Mouse (Mus musculus) G1E (cell line): ENCODE measurements around the gene Nlrx1.

Experiments
- CTCF ChIP-seq: IDR thresholded peaks from 2 replicates; pipeline ENCODE4 v1.5.1; 2012; ENCODE audit warnings: low read depth, low read length, inconsistent platforms, mixed read lengths
- GATA1 ChIP-seq: IDR thresholded peaks from 2 replicates; pipeline ENCODE4 v1.6.1; 2012; ENCODE audit warnings: borderline replicate concordance, low read length, inconsistent platforms, mixed read lengths
- GATA2 ChIP-seq: IDR thresholded peaks from 2 replicates; pipeline ENCODE4 v1.6.1; 2012; ENCODE audit warnings: low read depth, low read length, inconsistent platforms, borderline replicate concordance
- POLR2AphosphoS5 ChIP-seq: IDR thresholded peaks from 2 replicates; pipeline ENCODE4 v1.6.1; 2012; ENCODE audit warnings: low read depth, low read length, inconsistent platforms; ENCODE audit not compliant: insufficient replicate concordance

- peak; percentile 42; the same call in 1 of the 2 replicates for TF ChIP-seq CTCF
- no peak for TF ChIP-seq POLR2AphosphoS5
- no peak for TF ChIP-seq GATA1
- TF ChIP-seq GATA2, result no peak
These were observed 678 bp upstream of the Nlrx1 start for GRCm38 (mm10) chr9:44269077-44269476.
